Mouse (Mus musculus) heart, postnatal 0 days (tissue): ENCODE measurements around the gene Itpa.

Experiments used
- CTCF ChIP-seq: IDR thresholded peaks from 2 replicates; pipeline ENCODE4 v1.5.1; 2016; ENCODE audit warnings: antibody characterized with exemption, control low read depth, low read depth
- EP300 ChIP-seq: IDR thresholded peaks from 2 replicates; pipeline ENCODE4 v1.6.1; 2016; ENCODE audit warnings: antibody characterized with exemption, low read depth

DNA sequence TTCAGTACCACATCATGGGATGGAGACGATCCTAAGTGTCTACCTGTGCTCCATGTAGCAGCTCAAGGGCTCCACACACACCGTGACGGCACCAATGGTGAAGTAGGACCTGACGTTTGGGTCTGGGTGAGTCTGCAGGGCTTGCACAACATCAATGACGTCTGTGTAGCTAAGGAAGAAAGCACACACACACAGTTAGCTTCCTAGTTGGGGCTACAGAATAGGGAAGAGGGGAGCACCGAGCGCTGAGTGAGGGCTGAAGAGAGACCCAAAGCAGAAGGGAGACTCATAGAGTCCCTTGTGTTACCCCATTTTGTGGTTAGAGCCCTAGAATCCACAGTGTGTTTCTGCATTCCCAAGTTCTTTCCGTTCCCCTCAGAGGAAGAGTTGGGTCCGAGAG is 63.3 kb downstream of the Itpa start:
- TF ChIP-seq CTCF = no peak
- TF ChIP-seq EP300 = no peak
